Mouse (Mus musculus) hindbrain, embryonic 16.5 days (tissue): Measurements from ENCODE around the gene Tbx21. TPM values are rescaled to one million over a fixed set of nuclear protein-coding genes. Genes with fewer than 3 reads are reported as not detected.

Source experiments
- ATAC-seq: fragments of 200-750 bp; cut with Nextera tagmentation; 2 replicates; pipeline ENCODE4 v1.8.0; 2017; ENCODE audit warnings: moderate TSS enrichment, moderate library complexity
- H3K27ac ChIP-seq: fragments of 300-500 bp; sonication (generic); 2 replicates; pipeline ENCODE4 v1.5.1; 2014; ENCODE audit warnings: low read depth, mild to moderate bottlenecking, control low read depth, low read length, moderate library complexity
- H3K27me3 ChIP-seq: fragments of 300-500 bp; sonication (generic); replicated peaks from 2 replicates; pipeline ENCODE4 v1.6.1; 2014; ENCODE audit warnings: low read length; ENCODE audit not compliant: control insufficient read depth, insufficient read depth
- H3K36me3 ChIP-seq: fragments of 300-500 bp; sonication (generic); 2 replicates; pipeline ENCODE4 v1.6.1; 2014; ENCODE audit warnings: mild to moderate bottlenecking, low read length, moderate library complexity, mixed read lengths; ENCODE audit not compliant: control insufficient read depth, insufficient read depth
- H3K4me1 ChIP-seq: fragments of 300-500 bp; sonication (generic); 2 replicates; pipeline ENCODE4 v1.6.1; 2014; ENCODE audit warnings: low read depth, low read length; ENCODE audit not compliant: control insufficient read depth, insufficient read depth
- H3K4me2 ChIP-seq: fragments of 300-500 bp; sonication (generic); 2 replicates; pipeline ENCODE4 v1.6.1; 2014; ENCODE audit warnings: mild to moderate bottlenecking, low read length, control low read depth, moderate library complexity
- H3K4me3 ChIP-seq: fragments of 300-500 bp; sonication (generic); 2 replicates; pipeline ENCODE4 v1.5.1; 2014; ENCODE audit warnings: mild to moderate bottlenecking, low read length, control low read depth, moderate library complexity
- H3K9ac ChIP-seq: fragments of 300-500 bp; sonication (generic); 2 replicates; pipeline ENCODE4 v1.6.1; 2014; ENCODE audit warnings: low read depth, mild to moderate bottlenecking, control low read depth, low read length, moderate library complexity
- H3K9me3 ChIP-seq: fragments of 300-500 bp; sonication (generic); 2 replicates; pipeline ENCODE4 v1.6.1; 2014; ENCODE audit warnings: mild to moderate bottlenecking, low read length, moderate library complexity; ENCODE audit not compliant: control insufficient read depth
- WGBS: fragments of 180-500 bp; shearing (Covaris S2); extraction: QIAGEN DNeasy Blood & Tissue Kit; methylation state at CpG from one replicate; pipeline ENCODE4 v1.1.7; 2014; 5-methylcytosine and 5-hydroxymethylcytosine counted together
- polyA plus RNA-seq: library from polyadenylated mRNA; unstranded; fragments of >200 nt; fragmentation: Nextera tagmentation; extraction: Ambion mirVana; gene quantifications from 2 replicates; pipeline ENCODE4 v1.2.1, GENCODE M21; 2015

Tbx21 gene
- polyA plus RNA-seq, 1 experiment from 2014 or later = 0.15 TPM

DNA sequence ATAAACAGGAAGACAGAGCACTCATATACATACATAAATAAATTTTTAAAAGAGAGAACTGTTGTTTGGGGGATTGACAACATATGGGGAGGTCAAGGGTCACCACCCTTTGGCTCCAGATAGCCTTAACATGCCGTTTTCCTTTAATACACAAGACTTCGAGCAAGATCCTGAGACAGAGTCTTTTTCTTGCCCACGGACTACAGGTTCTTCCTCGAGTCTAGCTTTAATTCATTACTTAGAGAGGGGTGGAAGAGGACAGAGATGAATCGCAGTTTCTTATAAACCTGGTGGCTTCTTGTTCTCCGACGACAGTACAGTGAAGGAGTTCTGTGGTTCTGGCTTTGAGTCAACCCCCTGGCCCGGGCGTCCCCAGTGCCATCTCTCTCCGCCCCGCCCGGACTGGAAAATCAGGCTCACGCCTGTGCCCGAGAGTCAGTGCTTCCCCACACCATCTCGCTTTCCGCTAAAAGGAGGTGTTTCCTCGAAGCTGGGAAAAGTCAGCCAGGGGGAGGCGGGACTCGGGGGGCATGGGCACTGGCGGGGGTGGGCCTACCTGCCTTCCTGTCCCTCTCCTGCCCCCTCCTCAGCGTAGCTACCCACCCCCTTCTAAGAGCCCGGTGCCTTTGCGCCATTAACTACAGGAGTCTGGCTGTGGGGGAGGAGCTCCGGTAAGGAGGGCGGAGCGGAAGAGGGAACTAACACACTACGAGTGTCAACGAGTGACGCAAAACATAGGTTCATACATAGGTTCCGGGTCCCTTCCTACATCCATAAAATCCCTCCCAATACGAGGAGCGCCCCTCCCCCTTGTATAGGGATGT lies 11.7 kb upstream of the Tbx21 start:
- Histone ChIP-seq H3K4me1 (peaks cover 5% of the 10 kb centered on the region), H3K36me3 (no peaks in the 10 kb centered on the region), H3K4me2 (peak overlapping the region; percentile 84), H3K9me3 (no peaks in the 10 kb centered on the region), H3K9ac (peak overlapping the region; percentile 65), H3K4me3 (peak overlapping the region; percentile 53), H3K27ac (no peak overlapping the region), H3K27me3 (peaks cover 3% of the 10 kb centered on the region; the same call in 1 of the 2 replicates)
- peak; percentile 71 for ATAC-seq
- WGBS = 3% methylated on average over 32 of the region's 32 CpGs

DNA sequence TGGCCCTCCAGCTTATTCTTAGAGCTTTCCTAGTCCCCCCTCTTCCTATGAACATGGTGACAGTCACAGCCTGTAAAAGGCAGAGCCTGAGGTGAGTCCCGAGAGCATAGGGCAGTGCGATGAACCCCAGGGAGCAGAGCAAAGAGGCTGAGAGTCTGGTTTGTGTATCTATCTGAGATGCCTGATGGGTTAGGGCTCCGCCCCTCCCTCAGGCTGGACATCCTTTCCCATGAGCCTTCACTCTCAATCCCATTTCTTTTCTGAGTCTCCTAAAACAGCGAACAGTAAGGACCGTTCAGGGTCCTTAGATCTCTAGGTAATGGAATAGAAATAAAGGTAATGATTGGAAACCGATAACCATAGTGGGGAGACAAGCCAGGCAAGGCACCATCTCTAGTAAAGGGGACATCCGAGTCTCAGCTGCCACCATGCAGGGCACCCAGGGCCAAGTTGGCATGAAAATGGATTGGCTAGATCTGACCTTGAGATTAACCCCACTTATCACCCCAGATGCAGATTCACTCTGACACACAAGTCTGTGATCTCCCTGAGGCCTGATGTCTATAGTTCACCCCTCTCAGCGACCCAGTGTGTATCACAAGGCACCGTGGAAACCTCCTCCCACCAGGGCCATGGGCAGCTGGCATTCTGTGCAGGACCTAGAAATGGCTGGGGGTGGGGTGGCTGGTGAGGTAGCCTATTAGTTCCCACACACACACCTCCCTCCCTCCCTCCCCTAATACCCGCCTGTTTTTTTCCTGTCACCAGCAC lies 9.3 kb upstream of the Tbx21 start:
- no peak for ATAC-seq
- Histone ChIP-seq H3K27me3 (peaks cover 3% of the 10 kb centered on the region; the same call in 1 of the 2 replicates), H3K4me2 (no peak overlapping the region), H3K36me3 (no peaks in the 10 kb centered on the region), H3K4me1 (peaks cover 7% of the 10 kb centered on the region), H3K9ac (no peak overlapping the region; the same call in 1 of the 2 replicates), H3K9me3 (no peaks in the 10 kb centered on the region), H3K4me3 (no peak overlapping the region), H3K27ac (no peak overlapping the region)
- WGBS = 60% methylated on average over 10 of the region's 10 CpGs

DNA sequence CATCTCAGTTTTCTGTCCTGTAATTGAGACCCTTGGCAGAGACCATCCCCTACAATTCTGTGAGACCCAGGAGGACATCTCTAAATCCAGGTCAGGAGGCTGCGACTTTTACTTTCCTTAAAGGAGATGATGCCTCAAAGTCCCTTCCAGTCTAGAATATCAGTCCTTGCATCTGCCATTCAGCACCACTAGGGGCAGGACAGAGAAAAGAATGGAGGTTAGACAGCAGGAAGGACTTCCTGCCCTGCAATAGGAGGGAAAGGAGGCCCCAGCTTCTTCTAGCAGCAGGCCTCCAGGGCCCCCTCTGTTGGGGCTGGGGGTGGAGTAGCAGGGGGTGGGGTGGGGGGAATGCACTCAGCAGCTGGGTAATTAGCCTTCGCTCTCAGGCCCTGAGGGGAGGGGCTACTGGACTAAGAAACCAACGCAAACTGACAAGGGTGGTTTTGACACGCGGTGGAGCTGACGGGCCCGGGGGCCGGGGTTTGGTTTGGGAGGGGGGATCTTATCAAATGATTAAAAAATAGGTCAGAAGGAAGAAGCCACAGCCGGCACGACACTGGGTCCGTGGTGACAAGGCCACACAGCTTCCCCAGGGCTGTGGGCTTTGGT lies 8.3 kb upstream of the Tbx21 start:
- H3K4me3 ChIP-seq = no peak overlapping the region
- H3K9me3 ChIP-seq = no peaks in the 10 kb centered on the region
- H3K27me3 ChIP-seq = peaks cover 3% of the 10 kb centered on the region
- no peak overlapping the region for H3K27ac ChIP-seq
- 17% methylated on average over 10 of the region's 11 CpGs for WGBS
- H3K36me3 ChIP-seq = no peaks in the 10 kb centered on the region
- peaks cover 7% of the 10 kb centered on the region for H3K4me1 ChIP-seq
- no peak overlapping the region for H3K4me2 ChIP-seq
- H3K9ac ChIP-seq = no peak overlapping the region
- no peak for ATAC-seq

DNA sequence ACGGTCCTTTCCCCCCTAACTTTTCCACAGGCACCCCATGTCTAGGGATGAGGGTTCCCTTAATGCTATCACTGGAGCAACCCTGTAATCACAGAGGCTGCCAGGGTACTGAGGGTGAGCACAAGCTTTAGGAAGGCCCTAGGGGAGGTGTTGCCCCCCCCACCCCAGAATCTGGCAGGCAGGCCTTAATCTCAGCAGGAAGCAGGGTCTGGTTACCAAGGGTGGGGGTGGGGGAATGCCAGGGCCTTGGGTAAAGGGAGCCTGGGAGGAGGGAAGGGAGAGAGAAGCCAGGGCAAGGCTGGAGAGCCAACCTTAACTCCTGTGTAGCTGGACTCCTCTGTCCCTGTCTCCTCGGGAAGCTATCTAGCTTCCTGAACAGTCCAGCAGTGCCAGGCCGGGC lies 5.5 kb upstream of the Tbx21 start:
- H3K9ac ChIP-seq = no peak overlapping the region
- H3K4me1 ChIP-seq = peaks cover 2% of the 10 kb centered on the region; the same call in 1 of the 2 replicates
- no peaks in the 10 kb centered on the region for H3K36me3 ChIP-seq
- ATAC-seq = no peak
- H3K27ac ChIP-seq = no peak overlapping the region
- H3K27me3 ChIP-seq = peaks cover 11% of the 10 kb centered on the region
- no peak overlapping the region for H3K4me3 ChIP-seq
- no peaks in the 10 kb centered on the region for H3K9me3 ChIP-seq
- H3K4me2 ChIP-seq = no peak overlapping the region
- 82% methylated on average over 1 of the region's 3 CpGs for WGBS

DNA sequence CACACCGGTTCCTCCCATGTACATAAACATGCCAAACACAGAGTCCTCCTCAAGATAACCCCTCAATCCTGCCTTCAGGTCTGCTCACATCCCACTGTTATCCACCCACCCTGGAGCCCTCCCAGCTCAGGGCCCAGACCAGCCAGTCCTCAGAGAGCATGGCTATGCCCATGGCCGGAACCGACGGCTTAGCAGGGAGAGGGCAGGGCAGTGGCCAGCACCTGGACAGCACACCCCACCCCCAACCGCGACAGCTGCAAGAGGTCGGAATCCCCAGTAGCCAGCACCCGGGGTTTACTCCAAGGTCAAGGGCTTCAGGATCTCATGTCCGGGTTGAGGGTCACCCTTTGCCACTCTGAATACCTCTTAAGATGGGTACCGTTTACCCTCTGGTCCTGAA lies 5.1 kb upstream of the Tbx21 start:
- Histone ChIP-seq H3K27ac (no peak overlapping the region), H3K9ac (no peak overlapping the region), H3K4me2 (no peak overlapping the region), H3K36me3 (no peaks in the 10 kb centered on the region), H3K27me3 (peaks cover 15% of the 10 kb centered on the region), H3K4me1 (peaks cover 3% of the 10 kb centered on the region; the same call in 1 of the 2 replicates), H3K9me3 (no peaks in the 10 kb centered on the region), H3K4me3 (no peak overlapping the region)
- 62% methylated on average over 10 of the region's 10 CpGs for WGBS
- ATAC-seq = no peak

DNA sequence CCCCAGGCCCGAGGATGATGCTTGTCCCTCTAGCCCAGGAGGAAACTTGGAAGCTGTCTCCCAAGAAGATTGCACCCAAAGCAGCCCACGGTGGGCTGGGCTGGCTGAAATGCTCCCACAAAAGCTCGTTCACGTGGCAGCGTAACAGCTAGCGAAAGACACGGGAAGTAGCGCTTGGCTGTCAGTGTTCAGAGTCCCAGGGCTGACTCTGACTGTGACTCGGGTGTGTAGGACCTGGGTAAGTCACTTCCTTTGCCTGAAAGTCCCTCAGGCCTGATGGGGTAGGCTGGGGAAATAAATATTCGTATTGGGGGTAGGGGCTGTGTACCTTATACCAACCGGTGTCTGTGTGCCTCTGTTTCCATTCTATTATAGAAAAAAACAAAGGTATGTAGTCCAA lies 666 bp upstream of the Tbx21 start:
- H3K4me1 ChIP-seq = peaks cover 12% of the 10 kb centered on the region
- H3K9me3 ChIP-seq = no peaks in the 10 kb centered on the region
- H3K36me3 ChIP-seq = no peaks in the 10 kb centered on the region
- no peak overlapping the region for H3K4me3 ChIP-seq
- H3K27ac ChIP-seq = no peak overlapping the region
- peaks cover 42% of the 10 kb centered on the region for H3K27me3 ChIP-seq
- WGBS = 8% methylated on average over 11 of the region's 11 CpGs
- H3K4me2 ChIP-seq = no peak overlapping the region
- H3K9ac ChIP-seq = no peak overlapping the region
- no peak for ATAC-seq

DNA sequence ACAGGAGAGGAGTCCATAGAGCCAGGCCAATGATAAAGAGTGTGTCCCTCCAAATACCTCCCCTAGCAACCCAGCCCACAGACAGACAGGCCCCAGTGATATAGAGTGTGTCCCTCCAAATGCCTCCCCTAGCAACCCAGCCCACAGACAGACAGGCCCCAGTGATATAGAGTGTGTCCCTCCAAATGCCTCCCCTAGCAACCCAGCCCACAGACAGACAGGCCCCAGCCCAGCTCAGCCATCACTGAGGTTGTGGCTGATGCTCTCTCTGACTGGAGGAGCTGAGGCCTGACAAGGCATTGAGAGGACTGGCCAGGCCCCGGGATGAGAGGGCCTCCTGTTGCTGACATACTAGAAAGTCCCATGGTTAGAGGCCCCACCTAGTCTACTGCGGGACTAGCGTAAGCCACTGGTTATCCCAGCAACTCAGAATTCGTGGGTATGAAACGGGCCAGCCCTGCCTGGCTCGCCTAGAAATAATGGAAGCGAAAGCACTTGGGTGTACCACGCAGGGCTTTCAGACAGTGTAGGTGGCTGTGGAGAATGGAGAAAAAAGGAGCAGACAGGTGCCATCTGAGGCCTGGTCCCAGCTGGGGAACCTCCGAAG lies 2.5 kb downstream of the Tbx21 start:
- peaks cover 42% of the 10 kb centered on the region for H3K27me3 ChIP-seq
- H3K4me3 ChIP-seq = no peak overlapping the region
- H3K27ac ChIP-seq = no peak overlapping the region
- ATAC-seq = no peak
- no peaks in the 10 kb centered on the region for H3K36me3 ChIP-seq
- H3K4me2 ChIP-seq = no peak overlapping the region
- WGBS = 75% methylated on average over 9 of the region's 9 CpGs
- H3K9me3 ChIP-seq = no peaks in the 10 kb centered on the region
- no peak overlapping the region for H3K9ac ChIP-seq
- H3K4me1 ChIP-seq = peaks cover 10% of the 10 kb centered on the region

DNA sequence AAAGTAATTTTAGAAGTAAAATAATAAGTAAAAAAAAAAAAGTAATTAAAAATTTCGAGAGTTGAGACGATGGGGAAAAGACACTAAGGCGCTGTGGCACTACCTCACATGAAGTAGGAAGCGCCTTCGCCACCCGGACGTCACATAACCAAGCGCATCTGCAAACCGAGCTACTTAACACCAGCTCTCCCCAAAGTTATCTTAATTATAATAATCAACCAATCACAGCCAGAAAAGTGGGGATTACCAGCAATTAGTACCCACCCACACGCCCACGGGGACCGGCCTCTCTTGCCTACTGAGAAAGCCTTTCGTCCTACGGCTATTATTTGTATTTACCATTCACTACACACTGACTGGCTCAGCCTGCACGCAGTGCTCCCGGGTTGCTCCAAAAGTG lies 6.2 kb downstream of the Tbx21 start:
- peaks cover 14% of the 10 kb centered on the region for H3K27me3 ChIP-seq
- ATAC-seq = no peak
- no peak overlapping the region for H3K9ac ChIP-seq
- H3K27ac ChIP-seq = no peak overlapping the region
- H3K4me3 ChIP-seq = no peak overlapping the region
- H3K4me2 ChIP-seq = no peak overlapping the region
- no peaks in the 10 kb centered on the region for H3K36me3 ChIP-seq
- H3K4me1 ChIP-seq = no peaks in the 10 kb centered on the region
- WGBS = 81% methylated on average over 16 of the region's 16 CpGs
- no peaks in the 10 kb centered on the region for H3K9me3 ChIP-seq
